Mouse (Mus musculus) cortical plate, adult 2 months (tissue): ENCODE measurements around the gene Prl8a8.

Experiments
- CTCF ChIP-seq: fragments of 200-500 bp; IDR thresholded peaks from 2 replicates; pipeline ENCODE4 v1.5.1; 2011; ENCODE audit warnings: mild to moderate bottlenecking, control low read depth, low read length; ENCODE audit not compliant: insufficient read depth; ENCODE audit errors: extremely low read depth
- POLR2A ChIP-seq: fragments of 200-500 bp; IDR thresholded peaks from 2 replicates; pipeline ENCODE4 v1.6.1; 2011; ENCODE audit warnings: mild to moderate bottlenecking, low read length, control low read depth; ENCODE audit not compliant: insufficient read depth; ENCODE audit errors: extremely low read depth

DNA sequence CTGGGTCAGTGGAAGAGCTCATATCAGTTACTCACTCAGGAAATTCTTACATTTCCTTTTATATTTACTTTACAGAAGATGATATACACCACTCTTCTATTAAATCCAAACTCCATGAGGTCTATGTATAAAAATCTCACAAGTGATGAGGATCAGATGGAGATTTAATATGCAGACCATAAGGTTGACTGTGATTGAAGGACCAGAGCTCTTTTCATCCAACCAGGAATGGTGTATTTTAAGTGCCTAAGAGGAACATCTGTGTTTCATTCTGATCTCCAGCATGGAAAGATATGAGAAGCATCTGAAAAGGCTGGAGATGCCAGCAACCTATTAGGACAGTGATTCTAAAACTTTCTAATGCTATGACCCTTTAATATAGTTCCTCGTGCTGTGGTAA lies 5.4 kb downstream of the Prl8a8 start:
- TF ChIP-seq CTCF (no peak), POLR2A (no peak)
